Mouse (Mus musculus) thymus, adult 2 months (tissue): ENCODE data around the gene Josd1. TPM values are rescaled to one million over a fixed set of nuclear protein-coding genes. Genes with fewer than 3 reads are reported as not detected.

ENCODE experiments used
- DNase-seq: peaks from one replicate; pipeline ENCODE4 v3.0.0; 2021
- H3K27ac ChIP-seq: fragments of 200-500 bp; 2 replicates; pipeline ENCODE4 v1.5.1; 2012; ENCODE audit warnings: low read length, control low read depth; ENCODE audit not compliant: control insufficient read depth, insufficient read depth
- H3K27me3 ChIP-seq: fragments of 200-500 bp; 2 replicates; pipeline ENCODE4 v1.6.1; 2012; ENCODE audit warnings: mild to moderate bottlenecking, low read length, moderate library complexity, mixed read lengths; ENCODE audit not compliant: control insufficient read depth, insufficient read depth
- H3K36me3 ChIP-seq: fragments of 200-500 bp; 2 replicates; pipeline ENCODE4 v1.6.1; 2012; ENCODE audit warnings: mild to moderate bottlenecking, low read length, moderate library complexity; ENCODE audit not compliant: control insufficient read depth, insufficient read depth
- H3K4me1 ChIP-seq: fragments of 200-500 bp; replicated peaks from 2 replicates; pipeline ENCODE4 v1.6.1; 2012; ENCODE audit warnings: low read length; ENCODE audit not compliant: control insufficient read depth, insufficient read depth
- H3K4me3 ChIP-seq: fragments of 200-500 bp; 2 replicates; pipeline ENCODE4 v1.5.1; 2012; ENCODE audit warnings: mild to moderate bottlenecking, low read length, control low read depth, moderate library complexity; ENCODE audit not compliant: control insufficient read depth, insufficient read depth
- CTCF ChIP-seq: fragments of 200-500 bp; IDR thresholded peaks from 2 replicates; pipeline ENCODE4 v1.5.1; 2012; ENCODE audit warnings: mild to moderate bottlenecking, control low read depth, low read length, moderate library complexity, borderline replicate concordance; ENCODE audit not compliant: control insufficient read depth, poor library complexity, insufficient read depth; ENCODE audit errors: extremely low read depth
- POLR2A ChIP-seq: fragments of 200-500 bp; IDR thresholded peaks from 2 replicates; pipeline ENCODE4 v1.6.1; 2012; ENCODE audit warnings: mild to moderate bottlenecking, low read length, control low read depth, moderate library complexity; ENCODE audit not compliant: control insufficient read depth, poor library complexity, insufficient read depth; ENCODE audit errors: extremely low read depth
- WGBS: fragments of 180-500 bp; shearing (Covaris S2); methylation state at CpG from one replicate; pipeline ENCODE4 v1.1.7; 2018; 5-methylcytosine and 5-hydroxymethylcytosine counted together
- polyA plus RNA-seq: library from polyadenylated mRNA; depleted of rRNA; stranded (reverse); fragments of >200 nt; gene quantifications from 2 replicates; pipeline ENCODE4 v1.2.3, GENCODE M21; 2012

Gene Josd1
- polyA plus RNA-seq, 1 experiment = 23.8 TPM

- Histone ChIP-seq H3K36me3 (no peaks in the 10 kb centered on the region), H3K4me3 (peak overlapping the region; percentile 85), H3K4me1 (peaks cover 10% of the 10 kb centered on the region), H3K27ac (no peak overlapping the region), H3K27me3 (no peaks in the 10 kb centered on the region)
- DNase-seq = peak; percentile 85
- WGBS = under 1% methylated on average over 16 of the region's 16 CpGs
- TF ChIP-seq CTCF (peak; percentile 35; the same call in 1 of the 2 replicates), POLR2A (no peak)
These were observed 29.7 kb downstream of the Josd1 start for GRCm38 (mm10) chr15:79657837-79658530.

- peaks cover 10% of the 10 kb centered on the region for H3K4me1 ChIP-seq
- WGBS = 98% methylated on average over 14 of the region's 14 CpGs
- H3K27me3 ChIP-seq = no peaks in the 10 kb centered on the region
- no peaks in the 10 kb centered on the region for H3K36me3 ChIP-seq
- TF ChIP-seq CTCF (no peak), POLR2A (no peak)
- no peak overlapping the region for H3K27ac ChIP-seq
- no peak overlapping the region for H3K4me3 ChIP-seq
- DNase-seq = no peak
These were observed 31.3 kb downstream of the Josd1 start for GRCm38 (mm10) chr15:79656451-79656850.

- no peak overlapping the region for H3K27ac ChIP-seq
- no peak for DNase-seq
- H3K4me3 ChIP-seq = no peak overlapping the region
- peak; percentile 54; the same call in 1 of the 2 replicates for TF ChIP-seq CTCF
- TF ChIP-seq POLR2A = no peak
- H3K36me3 ChIP-seq = no peaks in the 10 kb centered on the region
- 93% methylated on average over 4 of the region's 4 CpGs for WGBS
- no peaks in the 10 kb centered on the region for H3K4me1 ChIP-seq
- no peaks in the 10 kb centered on the region for H3K27me3 ChIP-seq
These were observed 36.2 kb downstream of the Josd1 start for GRCm38 (mm10) chr15:79651481-79651880.

GRCm38 (mm10) chr15:79650569-79650968 is 37.1 kb downstream of the Josd1 start:
- Histone ChIP-seq H3K27me3 (no peaks in the 10 kb centered on the region), H3K27ac (no peak overlapping the region), H3K4me3 (no peak overlapping the region), H3K4me1 (no peaks in the 10 kb centered on the region), H3K36me3 (no peaks in the 10 kb centered on the region)
- TF ChIP-seq CTCF (no peak), POLR2A (no peak)
- DNase-seq = peak; percentile 60

- H3K4me3 ChIP-seq = no peak overlapping the region
- TF ChIP-seq CTCF = no peak
- TF ChIP-seq POLR2A = no peak
- no peak overlapping the region for H3K27ac ChIP-seq
- no peaks in the 10 kb centered on the region for H3K4me1 ChIP-seq
- no peaks in the 10 kb centered on the region for H3K27me3 ChIP-seq
- DNase-seq = no peak
- WGBS = 94% methylated on average over 12 of the region's 12 CpGs
- H3K36me3 ChIP-seq = no peaks in the 10 kb centered on the region
These were observed 39.6 kb downstream of the Josd1 start for GRCm38 (mm10) chr15:79648130-79648529.

GRCm38 (mm10) chr15:79645483-79645882 is 42.2 kb downstream of the Josd1 start:
- H3K27ac ChIP-seq = no peak overlapping the region
- H3K4me3 ChIP-seq = no peak overlapping the region
- no peaks in the 10 kb centered on the region for H3K27me3 ChIP-seq
- no peak for DNase-seq
- WGBS = 95% methylated on average over 2 of the region's 2 CpGs
- H3K4me1 ChIP-seq = no peaks in the 10 kb centered on the region
- H3K36me3 ChIP-seq = no peaks in the 10 kb centered on the region
- TF ChIP-seq POLR2A (no peak), CTCF (no peak)
